Mouse (Mus musculus) lung, adult 2 months (tissue): ENCODE results near the gene Tex48. TPM values are rescaled to one million over a fixed set of nuclear protein-coding genes. Genes with fewer than 3 reads are reported as not detected.

Experiments
- DNase-seq: peaks from one replicate; pipeline ENCODE4 v3.0.0; 2022
- H3K4me1 ChIP-seq: fragments of 200-500 bp; 2 replicates; pipeline ENCODE4 v1.6.1; 2011; ENCODE audit warnings: low read length; ENCODE audit not compliant: control insufficient read depth, insufficient read depth
- H3K4me3 ChIP-seq: fragments of 200-500 bp; replicated peaks from 2 replicates; pipeline ENCODE3; 2011; ENCODE audit warnings: low read depth, mild to moderate bottlenecking, control low read depth, low read length; ENCODE audit errors: extremely low read depth
- CTCF ChIP-seq: fragments of 200-500 bp; IDR thresholded peaks from 2 replicates; pipeline ENCODE4 v1.5.1; 2011; ENCODE audit warnings: mild to moderate bottlenecking, low read length, control low read depth; ENCODE audit not compliant: insufficient read depth
- POLR2A ChIP-seq: fragments of 200-500 bp; IDR thresholded peaks from 2 replicates; pipeline ENCODE4 v1.6.1; 2011; ENCODE audit warnings: low read depth, mild to moderate bottlenecking, control low read depth, low read length, borderline replicate concordance; ENCODE audit errors: extremely low read depth
- WGBS: fragments of 180-500 bp; shearing (Covaris S2); methylation state at CpG from one replicate; pipeline ENCODE4 v1.1.7; 2018; 5-methylcytosine and 5-hydroxymethylcytosine counted together
- polyA plus RNA-seq: library from polyadenylated mRNA; depleted of rRNA; stranded (reverse); fragments of >200 nt; gene quantifications from 2 replicates; pipeline ENCODE4 v1.2.3, GENCODE M21; 2012

Tex48 gene
- polyA plus RNA-seq, 1 experiment, result not detected

- DNase-seq, result no peak
- no peak overlapping the region for H3K4me3 ChIP-seq
- no peaks in the 10 kb centered on the region for H3K4me1 ChIP-seq
- TF ChIP-seq POLR2A (no peak), CTCF (no peak)
- 49% methylated on average over 2 of the region's 2 CpGs for WGBS
Measured at GRCm38 (mm10) chr4:63639842-63640241, 17.6 kb upstream of the Tex48 start.

GRCm38 (mm10) chr4:63638603-63639002 lies 16.4 kb upstream of the Tex48 start:
- TF ChIP-seq POLR2A, result no peak
- no peak for TF ChIP-seq CTCF
- WGBS, result 38% methylated on average over 1 of the region's 1 CpGs
- no peak for DNase-seq
- Histone ChIP-seq H3K4me1 (no peaks in the 10 kb centered on the region), H3K4me3 (no peak overlapping the region)

- TF ChIP-seq POLR2A (no peak), CTCF (no peak)
- no peak overlapping the region for H3K4me3 ChIP-seq
- no peaks in the 10 kb centered on the region for H3K4me1 ChIP-seq
- DNase-seq, result no peak
- WGBS, result 83% methylated on average over 2 of the region's 2 CpGs
Measured at GRCm38 (mm10) chr4:63633181-63633580, 11.0 kb upstream of the Tex48 start.

- WGBS, result 75% methylated on average over 8 of the region's 8 CpGs
- H3K4me3 ChIP-seq, result no peak overlapping the region
- DNase-seq, result no peak
- no peaks in the 10 kb centered on the region for H3K4me1 ChIP-seq
- TF ChIP-seq POLR2A (no peak), CTCF (no peak)
Measured at GRCm38 (mm10) chr4:63627111-63627510, 4.9 kb upstream of the Tex48 start.

GRCm38 (mm10) chr4:63625563-63626080 lies 3.4 kb upstream of the Tex48 start:
- no peak for DNase-seq
- 35% methylated on average over 3 of the region's 3 CpGs for WGBS
- no peak for TF ChIP-seq CTCF
- no peak for TF ChIP-seq POLR2A
- H3K4me3 ChIP-seq, result no peak overlapping the region
- no peaks in the 10 kb centered on the region for H3K4me1 ChIP-seq

- no peak for TF ChIP-seq CTCF
- no peak for TF ChIP-seq POLR2A
- Histone ChIP-seq H3K4me1 (no peaks in the 10 kb centered on the region), H3K4me3 (no peak overlapping the region)
- 67% methylated on average over 2 of the region's 2 CpGs for WGBS
- DNase-seq, result no peak
Measured at GRCm38 (mm10) chr4:63621861-63622260, 367 bp downstream of the Tex48 start.

- WGBS, result 64% methylated on average over 7 of the region's 7 CpGs
- TF ChIP-seq CTCF (no peak), POLR2A (no peak)
Measured at GRCm38 (mm10) chr4:63608391-63608790, 13.8 kb downstream of the Tex48 start.

GRCm38 (mm10) chr4:63605968-63606367 lies 16.3 kb downstream of the Tex48 start:
- TF ChIP-seq POLR2A (no peak), CTCF (no peak)
- WGBS, result 67% methylated on average over 1 of the region's 1 CpGs
- Histone ChIP-seq H3K4me1 (no peaks in the 10 kb centered on the region), H3K4me3 (no peak overlapping the region)
- DNase-seq, result no peak

More at GRCm38 (mm10) chr4:63608391-63608790, 13.8 kb downstream of the Tex48 start:
- no peak for DNase-seq
- no peak overlapping the region for H3K4me3 ChIP-seq
- H3K4me1 ChIP-seq, result no peaks in the 10 kb centered on the region

- no peak for TF ChIP-seq CTCF
- no peak for TF ChIP-seq POLR2A
- WGBS, result 82% methylated on average over 3 of the region's 3 CpGs
Measured at GRCm38 (mm10) chr4:63605545-63605944, 16.7 kb downstream of the Tex48 start.

GRCm38 (mm10) chr4:63604945-63605344 lies 17.3 kb downstream of the Tex48 start, which contains the start of gene Gm11213:
TSS of gene Gm11213 (minus strand) at chr4:63605261.
- H3K4me1 ChIP-seq, result no peaks in the 10 kb centered on the region
- H3K4me3 ChIP-seq, result no peak within 1 kb of the TSS
- no peak for DNase-seq

More at GRCm38 (mm10) chr4:63605545-63605944, 16.7 kb downstream of the Tex48 start:
- H3K4me1 ChIP-seq, result no peaks in the 10 kb centered on the region
- DNase-seq, result no peak
- H3K4me3 ChIP-seq, result no peak overlapping the region

GRCm38 (mm10) chr4:63601263-63601662 lies 21.0 kb downstream of the Tex48 start:
- Histone ChIP-seq H3K4me1 (no peaks in the 10 kb centered on the region), H3K4me3 (no peak overlapping the region)
- TF ChIP-seq POLR2A (no peak), CTCF (no peak)
- no peak for DNase-seq

More at GRCm38 (mm10) chr4:63604945-63605344, 17.3 kb downstream of the Tex48 start, which contains the start of gene Gm11213:
- 68% methylated on average over 3 of the region's 3 CpGs for WGBS
- TF ChIP-seq POLR2A (no peak), CTCF (no peak)
